Mouse (Mus musculus): ENCODE data around the gene Axin1. TPM values are rescaled to one million over a fixed set of nuclear protein-coding genes. Genes with fewer than 3 reads are reported as not detected.

Axin1 gene
- polyA plus RNA-seq, 1 experiment from 2014 or later, result 13.1 TPM

DNA sequence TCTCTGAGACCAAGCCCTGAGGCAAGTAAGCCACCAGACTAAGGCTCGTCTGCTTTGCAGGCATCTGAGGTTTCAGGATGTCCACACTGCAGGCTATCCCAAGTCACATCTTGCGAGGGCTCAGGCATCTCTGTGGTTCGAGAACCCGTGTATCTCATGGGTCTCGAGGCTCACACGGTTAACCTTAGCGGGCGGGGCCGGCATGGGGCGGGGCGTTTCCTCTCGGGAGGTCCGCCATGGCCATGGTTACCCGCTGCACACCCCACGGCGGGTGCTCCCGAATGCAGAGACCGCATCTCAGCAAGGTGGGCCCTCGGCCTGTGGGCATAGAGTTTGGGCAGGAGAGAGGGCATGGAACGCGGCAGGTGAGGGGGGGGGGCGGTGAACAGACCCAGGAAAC lies 64.2 kb downstream of the Axin1 start, which contains the start of gene Rgs11:
TSS of gene Rgs11 (plus strand) at position 215 of the 400 bp plus-strand sequence.
- Histone ChIP-seq H3K9ac (peak within 1 kb of the TSS; percentile 36), H3K27ac (no peak within 1 kb of the TSS)
- ATAC-seq (ENCODE audit: low FRiP score), result no peak

DNA sequence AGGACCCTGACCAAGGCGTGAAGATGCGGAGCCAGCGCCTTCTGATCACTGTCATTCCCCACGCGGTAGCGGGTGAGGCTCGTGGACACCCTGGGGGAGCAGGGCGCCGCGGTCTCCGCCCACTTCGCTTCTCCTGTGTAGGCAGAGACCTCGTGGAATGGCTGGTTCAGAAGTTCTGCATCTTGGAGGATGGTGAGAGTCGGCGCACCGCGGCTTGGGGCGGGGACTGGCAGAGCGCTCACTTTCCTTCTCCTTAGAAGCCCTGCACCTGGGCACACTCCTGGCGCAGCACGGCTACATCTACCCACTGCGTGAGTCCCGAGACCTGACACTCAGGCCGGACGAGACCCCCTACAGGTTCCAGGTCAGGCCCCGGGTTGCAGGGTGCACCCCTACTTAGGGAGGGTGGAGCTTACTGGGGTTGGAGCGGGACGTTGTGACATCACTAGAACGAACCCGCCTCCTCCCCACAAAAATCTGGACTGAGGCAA lies 64.9 kb downstream of the Axin1 start:
- H3K4me3 ChIP-seq (replicated peaks), result peak overlapping the region; percentile 40
- H3K9ac ChIP-seq, result peak overlapping the region; percentile 36
- H3K9me3 ChIP-seq, result no peaks in the 10 kb centered on the region
- peaks cover 23% of the 10 kb centered on the region for H3K4me1 ChIP-seq
- under 1% methylated on average over 30 of the region's 30 CpGs for WGBS
- peaks cover 74% of the 10 kb centered on the region for H3K27me3 ChIP-seq
- peak overlapping the region; percentile 61 for H3K4me2 ChIP-seq
- ATAC-seq (ENCODE audit: low FRiP score), result no peak
- no peaks in the 10 kb centered on the region for H3K36me3 ChIP-seq (replicated peaks)
- no peak overlapping the region for H3K27ac ChIP-seq

More for the DNA sequence above, 64.2 kb downstream of the Axin1 start, which contains the start of gene Rgs11:
- Histone ChIP-seq H3K4me3 (replicated peaks) (peak within 1 kb of the TSS; percentile 40), H3K9me3 (no peaks in the 10 kb centered on the region), H3K4me1 (peaks cover 23% of the 10 kb centered on the region), H3K36me3 (replicated peaks) (peaks cover 4% of the 10 kb centered on the region), H3K27me3 (peaks cover 74% of the 10 kb centered on the region), H3K4me2 (peak within 1 kb of the TSS; percentile 61)
- 2% methylated on average over 21 of the region's 22 CpGs for WGBS

DNA sequence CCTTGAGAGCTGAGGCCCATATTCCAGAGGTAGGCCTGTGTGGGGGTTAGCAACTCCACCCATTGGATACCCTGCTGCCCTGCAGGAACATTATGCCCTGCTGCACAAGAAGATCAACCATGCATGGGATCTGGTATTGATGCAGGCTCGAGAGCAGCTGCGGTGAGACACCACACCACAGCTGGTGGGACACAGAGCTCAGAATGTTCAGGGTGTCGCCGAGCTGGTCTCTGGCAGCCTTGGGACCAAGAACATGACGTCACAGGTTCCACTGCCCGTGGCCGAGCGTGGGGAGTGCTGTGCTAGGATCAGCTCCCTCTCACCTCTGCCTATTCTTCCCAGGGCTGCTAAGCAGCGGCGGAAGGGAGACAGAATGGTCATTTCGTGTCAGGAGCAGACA lies 66.3 kb downstream of the Axin1 start:
- Histone ChIP-seq H3K4me3 (replicated peaks) (no peak overlapping the region), H3K4me2 (no peak overlapping the region), H3K9ac (no peak overlapping the region), H3K27ac (no peak overlapping the region), H3K4me1 (peaks cover 23% of the 10 kb centered on the region), H3K27me3 (peaks cover 62% of the 10 kb centered on the region), H3K36me3 (replicated peaks) (no peaks in the 10 kb centered on the region), H3K9me3 (no peaks in the 10 kb centered on the region)
- 33% methylated on average over 11 of the region's 11 CpGs for WGBS
- ATAC-seq (ENCODE audit: low FRiP score), result no peak

DNA sequence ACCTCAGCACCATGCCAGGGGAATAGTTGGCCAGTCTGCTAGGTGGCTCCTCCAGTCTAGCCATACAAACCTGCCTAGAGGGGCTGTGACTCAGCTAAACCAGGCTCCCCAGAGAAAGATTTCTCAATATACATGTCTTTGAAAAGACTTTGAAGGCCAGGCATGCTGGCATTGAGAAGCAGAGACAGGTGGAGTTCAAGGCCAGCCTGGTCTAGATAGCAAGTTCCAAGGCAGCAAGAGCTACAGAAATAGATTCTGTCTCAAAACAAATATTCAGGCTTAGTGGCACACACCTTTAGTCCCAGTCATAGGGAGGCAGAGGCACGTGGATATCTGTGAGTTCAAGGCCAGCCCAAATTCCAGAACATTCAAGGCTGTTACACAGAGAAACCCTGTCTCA lies 67.9 kb downstream of the Axin1 start:
- WGBS, result 45% methylated on average over 1 of the region's 1 CpGs
- H3K27me3 ChIP-seq, result peaks cover 46% of the 10 kb centered on the region
- H3K9me3 ChIP-seq, result no peaks in the 10 kb centered on the region
- H3K9ac ChIP-seq, result no peak overlapping the region
- no peak overlapping the region for H3K4me2 ChIP-seq
- no peaks in the 10 kb centered on the region for H3K36me3 ChIP-seq (replicated peaks)
- H3K27ac ChIP-seq, result no peak overlapping the region
- H3K4me1 ChIP-seq, result peaks cover 13% of the 10 kb centered on the region
- no peak overlapping the region for H3K4me3 ChIP-seq (replicated peaks)
- no peak for ATAC-seq (ENCODE audit: low FRiP score)

DNA sequence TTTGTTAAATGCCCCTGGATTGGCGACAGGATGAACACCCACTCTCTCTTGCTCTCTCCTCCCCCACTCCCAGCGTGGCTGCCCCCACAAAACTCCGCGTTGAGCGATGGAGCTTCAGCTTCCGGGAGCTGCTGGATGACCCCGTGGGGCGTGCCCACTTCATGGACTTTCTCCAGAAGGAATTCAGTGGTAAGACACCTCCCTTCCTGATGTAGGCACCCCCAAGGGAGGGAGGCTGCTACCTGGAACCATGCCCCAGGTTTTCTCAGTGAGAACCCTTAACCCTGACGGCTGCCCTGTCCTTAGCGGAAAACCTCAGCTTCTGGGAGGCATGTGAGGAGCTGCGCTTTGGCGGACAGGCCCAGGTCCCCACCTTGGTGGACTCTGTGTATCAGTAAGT lies 69.2 kb downstream of the Axin1 start, which contains the start of gene Arhgdig:
TSS of gene Arhgdig (minus strand) at position 101 of the 400 bp plus-strand sequence.
- no peak for ATAC-seq (ENCODE audit: low FRiP score)
- H3K4me1 ChIP-seq, result peaks cover 9% of the 10 kb centered on the region

DNA sequence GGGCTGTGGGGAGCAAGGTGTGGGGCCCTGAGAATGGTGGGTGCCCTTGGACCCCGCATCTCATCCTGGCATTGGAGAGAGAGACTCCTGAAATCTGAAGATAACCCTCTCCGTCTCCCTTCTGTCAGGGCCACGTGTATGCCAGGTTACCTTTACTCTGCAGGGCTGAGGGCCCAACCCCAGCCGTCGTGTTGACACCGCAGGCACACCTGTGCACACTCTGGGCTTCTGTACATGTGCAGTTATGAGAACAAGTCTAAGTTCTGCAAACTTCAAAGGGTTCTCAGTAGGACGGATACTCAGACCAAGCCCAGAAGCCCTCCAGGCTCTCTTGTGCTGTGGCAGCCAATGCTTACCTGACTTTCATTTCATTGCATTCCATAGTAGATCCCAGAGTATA lies 73.8 kb downstream of the Axin1 start:
- 87% methylated on average over 7 of the region's 7 CpGs for WGBS

More for the DNA sequence above, 69.2 kb downstream of the Axin1 start, which contains the start of gene Arhgdig:
- H3K27me3 ChIP-seq, result peaks cover 33% of the 10 kb centered on the region
- no peaks in the 10 kb centered on the region for H3K36me3 ChIP-seq (replicated peaks)
- H3K4me3 ChIP-seq (replicated peaks), result no peak within 1 kb of the TSS
- H3K4me2 ChIP-seq, result no peak within 1 kb of the TSS
- no peaks in the 10 kb centered on the region for H3K9me3 ChIP-seq
- H3K9ac ChIP-seq, result no peak within 1 kb of the TSS
- no peak within 1 kb of the TSS for H3K27ac ChIP-seq
- 88% methylated on average over 12 of the region's 12 CpGs for WGBS

DNA sequence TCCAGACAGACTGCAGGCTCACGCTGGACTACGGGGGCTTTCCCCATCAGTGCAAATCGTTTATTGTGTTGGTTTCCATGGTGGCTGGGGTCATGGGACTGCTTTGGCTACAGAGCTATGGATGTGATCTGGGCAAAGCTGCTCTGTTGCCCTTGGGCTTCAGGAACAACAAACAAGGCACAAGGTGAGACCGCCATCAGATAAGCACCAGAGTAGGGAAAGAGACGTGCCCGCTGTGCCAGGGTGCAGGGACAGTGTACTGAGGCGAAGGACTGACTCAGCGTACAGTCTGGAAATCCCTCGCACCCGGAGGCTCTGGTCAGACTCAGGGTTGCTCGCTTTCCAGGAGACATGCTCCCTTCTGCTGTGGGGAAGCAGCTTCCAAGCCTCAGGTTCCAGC lies 74.2 kb downstream of the Axin1 start:
- H3K4me2 ChIP-seq, result no peak overlapping the region
- no peaks in the 10 kb centered on the region for H3K9me3 ChIP-seq
- H3K4me3 ChIP-seq (replicated peaks), result no peak overlapping the region
- no peaks in the 10 kb centered on the region for H3K27me3 ChIP-seq
- 92% methylated on average over 11 of the region's 11 CpGs for WGBS
- H3K9ac ChIP-seq, result no peak overlapping the region
- H3K27ac ChIP-seq, result no peak overlapping the region
- 0 out of 2 replicates have a peak, but pooled peaks cover 9% of the 10 kb centered on the region for H3K36me3 ChIP-seq (replicated peaks)
- H3K4me1 ChIP-seq, result no peaks in the 10 kb centered on the region
- no peak for ATAC-seq (ENCODE audit: low FRiP score)

More for the DNA sequence above, 73.8 kb downstream of the Axin1 start:
- Histone ChIP-seq H3K36me3 (replicated peaks) (0 out of 2 replicates have a peak, but pooled peaks cover 9% of the 10 kb centered on the region), H3K9ac (no peak overlapping the region), H3K4me3 (replicated peaks) (no peak overlapping the region), H3K27ac (no peak overlapping the region), H3K4me2 (no peak overlapping the region), H3K27me3 (no peaks in the 10 kb centered on the region), H3K9me3 (no peaks in the 10 kb centered on the region), H3K4me1 (no peaks in the 10 kb centered on the region)
- no peak for ATAC-seq (ENCODE audit: low FRiP score)

DNA sequence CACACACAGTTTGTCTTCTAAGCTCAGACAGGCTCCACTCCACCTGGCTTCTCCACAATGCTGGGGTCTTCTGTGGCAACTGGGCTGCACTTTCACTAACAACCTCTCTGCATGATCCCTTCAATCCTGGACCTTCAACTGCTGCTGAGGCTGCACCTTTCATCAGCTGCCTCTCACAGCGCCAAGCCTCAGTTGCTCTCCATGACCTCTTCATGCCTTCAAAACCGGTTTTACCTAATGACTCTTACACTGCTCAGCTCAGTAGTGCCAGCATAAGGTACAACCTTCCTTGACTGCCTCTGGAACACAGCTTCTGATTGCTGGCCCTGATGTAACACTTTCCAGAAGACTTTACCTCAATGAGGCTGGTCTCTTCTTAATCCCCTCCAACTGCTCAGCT lies 83.0 kb downstream of the Axin1 start:
- Histone ChIP-seq H3K4me1 (no peaks in the 10 kb centered on the region), H3K9me3 (no peaks in the 10 kb centered on the region), H3K27me3 (no peaks in the 10 kb centered on the region), H3K36me3 (replicated peaks) (0 out of 2 replicates have a peak, but pooled peaks cover 3% of the 10 kb centered on the region), H3K4me2 (no peak overlapping the region), H3K9ac (no peak overlapping the region), H3K4me3 (replicated peaks) (no peak overlapping the region), H3K27ac (no peak overlapping the region)
- ATAC-seq (ENCODE audit: low FRiP score), result no peak
- WGBS, result 87% methylated on average over 2 of the region's 2 CpGs

DNA sequence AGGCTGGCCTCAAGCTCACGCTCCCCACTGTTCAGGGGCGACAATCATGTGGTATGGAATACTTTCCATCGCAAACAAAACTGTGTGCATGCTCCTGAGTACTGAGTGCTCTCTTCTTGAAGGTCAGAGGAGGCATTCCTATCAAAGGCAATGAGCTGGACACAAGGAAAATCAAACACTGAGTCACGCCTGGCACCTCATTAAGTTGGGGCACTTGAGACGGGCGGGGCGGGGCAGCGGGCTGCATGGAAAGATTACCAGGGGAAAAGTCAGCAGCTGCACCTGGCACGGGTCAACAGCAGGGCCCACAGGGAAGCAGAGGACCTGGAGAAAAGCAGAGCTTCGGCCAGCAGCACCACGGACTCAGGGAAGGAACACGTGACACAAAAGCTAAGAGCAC lies 86.7 kb downstream of the Axin1 start:
- 91% methylated on average over 12 of the region's 12 CpGs for WGBS
- H3K9me3 ChIP-seq, result no peaks in the 10 kb centered on the region
- no peak for ATAC-seq (ENCODE audit: low FRiP score)
- H3K36me3 ChIP-seq (replicated peaks), result no peaks in the 10 kb centered on the region
- H3K4me3 ChIP-seq (replicated peaks), result no peak overlapping the region
- no peaks in the 10 kb centered on the region for H3K4me1 ChIP-seq
- no peak overlapping the region for H3K9ac ChIP-seq
- H3K4me2 ChIP-seq, result no peak overlapping the region
- no peak overlapping the region for H3K27ac ChIP-seq
- no peaks in the 10 kb centered on the region for H3K27me3 ChIP-seq

DNA sequence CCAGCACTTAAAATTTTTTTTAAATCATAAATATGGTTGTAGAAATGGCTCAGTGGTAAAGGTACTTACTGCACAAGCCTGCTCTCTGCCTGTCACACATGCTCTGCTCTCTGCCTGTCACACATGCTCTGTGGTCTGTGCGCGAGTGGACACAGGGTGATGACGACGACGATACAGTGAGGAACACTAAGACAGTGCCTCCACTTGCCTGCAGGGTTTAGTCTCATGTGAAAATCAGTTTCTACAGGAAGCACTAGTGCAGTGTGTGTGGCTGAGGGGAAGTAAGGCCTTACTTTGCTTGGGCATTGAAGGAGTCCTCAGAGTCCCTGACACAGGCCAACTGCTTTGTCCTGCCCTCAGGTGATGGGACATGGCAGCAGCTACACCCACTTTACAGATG lies 91.3 kb downstream of the Axin1 start:
- Histone ChIP-seq H3K27ac (no peak overlapping the region), H3K9me3 (no peaks in the 10 kb centered on the region), H3K4me1 (no peaks in the 10 kb centered on the region), H3K4me2 (no peak overlapping the region), H3K36me3 (replicated peaks) (no peaks in the 10 kb centered on the region), H3K27me3 (no peaks in the 10 kb centered on the region), H3K4me3 (replicated peaks) (no peak overlapping the region), H3K9ac (no peak overlapping the region)
- 91% methylated on average over 5 of the region's 5 CpGs for WGBS
- no peak for ATAC-seq (ENCODE audit: low FRiP score)

DNA sequence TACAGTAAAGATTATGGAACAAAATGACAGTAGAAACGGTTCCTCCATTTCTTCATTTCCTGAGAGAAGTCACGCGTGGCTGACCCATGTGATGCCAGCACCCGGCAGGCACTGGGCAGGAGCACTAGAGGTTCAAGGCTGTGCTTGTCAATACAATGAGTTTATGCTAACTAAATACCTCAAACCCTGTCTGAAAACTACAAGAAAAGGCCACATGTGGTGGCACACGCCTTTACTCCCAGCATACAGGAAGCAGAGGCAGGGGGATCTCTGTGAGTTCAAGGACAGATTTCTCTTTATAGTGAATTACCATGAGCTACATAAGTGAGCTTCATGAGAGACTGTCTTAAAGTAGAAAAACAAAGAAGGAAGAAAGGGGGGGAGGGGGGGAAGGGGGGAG lies 92.7 kb downstream of the Axin1 start:
- H3K9me3 ChIP-seq, result no peaks in the 10 kb centered on the region
- H3K4me3 ChIP-seq (replicated peaks), result no peak overlapping the region
- H3K27ac ChIP-seq, result no peak overlapping the region
- WGBS, result 89% methylated on average over 5 of the region's 5 CpGs
- no peak overlapping the region for H3K4me2 ChIP-seq
- H3K36me3 ChIP-seq (replicated peaks), result no peaks in the 10 kb centered on the region
- peaks cover 12% of the 10 kb centered on the region; the same call in 1 of the 2 replicates for H3K4me1 ChIP-seq
- no peak overlapping the region for H3K9ac ChIP-seq
- no peak for ATAC-seq (ENCODE audit: low FRiP score)
- no peaks in the 10 kb centered on the region for H3K27me3 ChIP-seq

DNA sequence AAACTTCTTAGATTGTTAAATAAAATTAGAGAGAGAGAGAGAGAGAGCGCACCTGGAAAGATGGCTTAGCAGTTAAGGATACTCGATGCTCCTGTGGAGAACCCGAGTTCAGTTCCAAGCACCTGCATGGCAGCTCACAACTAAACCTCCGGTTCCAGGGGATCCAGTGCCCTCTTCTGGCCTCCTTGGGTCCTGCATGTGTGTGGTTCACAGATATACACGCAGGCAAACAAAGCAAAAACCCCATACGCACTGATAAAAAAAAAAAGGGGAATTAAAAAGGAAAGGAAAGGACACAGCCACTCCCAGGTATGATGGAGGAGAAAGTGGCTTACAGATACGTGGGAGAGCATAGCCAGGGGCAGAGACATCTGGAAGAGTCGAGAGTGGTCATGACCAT lies 94.4 kb downstream of the Axin1 start:
- H3K4me3 ChIP-seq (replicated peaks), result no peak overlapping the region
- 73% methylated on average over 8 of the region's 8 CpGs for WGBS
- H3K4me1 ChIP-seq, result peaks cover 12% of the 10 kb centered on the region; the same call in 1 of the 2 replicates
- H3K9me3 ChIP-seq, result no peaks in the 10 kb centered on the region
- H3K4me2 ChIP-seq, result no peak overlapping the region
- no peak overlapping the region for H3K9ac ChIP-seq
- no peak for ATAC-seq (ENCODE audit: low FRiP score)
- H3K36me3 ChIP-seq (replicated peaks), result no peaks in the 10 kb centered on the region
- H3K27ac ChIP-seq, result no peak overlapping the region
- H3K27me3 ChIP-seq, result no peaks in the 10 kb centered on the region

DNA sequence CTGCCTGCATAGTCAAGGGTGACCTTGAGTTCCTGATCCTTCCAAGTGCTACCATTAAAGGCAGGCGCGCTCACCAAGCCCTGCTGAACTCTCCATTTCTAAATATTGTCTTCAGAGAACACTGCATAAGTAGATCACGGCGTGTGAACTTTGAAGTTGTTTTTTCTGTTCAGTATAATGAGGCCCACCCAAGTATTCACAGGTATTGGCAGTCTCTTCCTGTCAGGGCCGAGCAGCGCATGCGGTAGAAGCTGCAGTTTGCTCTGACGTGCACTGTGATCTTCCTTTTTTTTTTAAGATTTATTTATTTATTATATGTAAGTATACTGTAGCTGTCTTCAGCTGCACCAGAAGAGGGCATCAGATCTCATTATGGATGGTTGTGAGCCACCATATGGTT lies 95.9 kb downstream of the Axin1 start:
- no peaks in the 10 kb centered on the region for H3K36me3 ChIP-seq (replicated peaks)
- H3K27me3 ChIP-seq, result no peaks in the 10 kb centered on the region
- ATAC-seq (ENCODE audit: low FRiP score), result no peak
- 94% methylated on average over 8 of the region's 8 CpGs for WGBS
- H3K9ac ChIP-seq, result no peak overlapping the region
- no peak overlapping the region for H3K27ac ChIP-seq
- H3K4me2 ChIP-seq, result no peak overlapping the region
- no peaks in the 10 kb centered on the region for H3K9me3 ChIP-seq
- no peak overlapping the region for H3K4me3 ChIP-seq (replicated peaks)
- peaks cover 12% of the 10 kb centered on the region; the same call in 1 of the 2 replicates for H3K4me1 ChIP-seq
